Mouse (Mus musculus) erythroblast, embryonic 14.5 days (primary cell): Measurements from ENCODE around the gene Plac8.

Experiments used
- GATA1 ChIP-seq: IDR thresholded peaks from 2 replicates; pipeline ENCODE4 v1.6.1; 2012; ENCODE audit warnings: low read length, inconsistent platforms, mixed read lengths
- TAL1 ChIP-seq: IDR thresholded peaks from 3 replicates; pipeline ENCODE4 v1.6.1; 2012; ENCODE audit warnings: low read length, inconsistent platforms, mixed read lengths

DNA sequence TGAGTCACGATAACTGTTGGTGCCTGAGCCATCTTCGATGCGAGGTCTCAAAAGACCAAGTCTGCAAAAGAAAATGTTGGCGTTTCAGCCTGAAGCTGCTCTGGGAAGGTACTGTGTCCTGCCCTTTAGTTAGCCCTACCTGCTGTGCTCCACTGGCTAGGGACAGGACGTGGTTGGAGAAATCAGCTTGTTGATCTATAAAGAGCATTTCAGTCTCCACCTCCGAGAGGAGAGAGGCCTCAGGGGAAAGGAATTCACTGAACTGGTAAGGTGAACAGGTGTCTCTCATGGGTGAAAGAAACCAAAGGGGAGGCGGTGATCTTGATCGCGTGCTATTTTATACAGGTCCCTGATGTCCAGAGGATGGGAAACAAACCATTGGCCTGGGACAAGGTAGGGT lies 9.3 kb downstream of the Plac8 start:
- TF ChIP-seq GATA1: no peak
- TF ChIP-seq TAL1: no peak
